Mouse (Mus musculus): ENCODE measurements at regions not wholly inside any gene's neighbourhood (a gene's known extent, or its start where the extent isn't known, plus 50 kb on each side); places are given as distances from the start of the nearest gene placed in this dataset.

GRCm38 (mm10) chr13:83739541-83740061 is 235.8 kb downstream of the Mef2c start:
- Histone ChIP-seq H3K9ac (peak overlapping the region; percentile 65), H3K27me3 (replicated peaks) (no peaks in the 10 kb centered on the region), H3K36me3 (replicated peaks) (no peaks in the 10 kb centered on the region), H3K9me3 (no peaks in the 10 kb centered on the region), H3K4me3 (peak overlapping the region; percentile 47), H3K27ac (peak overlapping the region; percentile 89), H3K4me1 (peaks cover 11% of the 10 kb centered on the region), H3K4me2 (peak overlapping the region; percentile 64)
- ATAC-seq (replicated peaks): peak; percentile 62
- under 1% methylated on average over 15 of the region's 15 CpGs for WGBS

- Histone ChIP-seq H3K36me3 (replicated peaks) (no peaks in the 10 kb centered on the region), H3K27ac (peak overlapping the region; percentile 89), H3K9me3 (no peaks in the 10 kb centered on the region), H3K4me1 (peaks cover 14% of the 10 kb centered on the region), H3K9ac (peak overlapping the region; percentile 65), H3K4me3 (peak overlapping the region; percentile 47), H3K4me2 (peak overlapping the region; percentile 64), H3K27me3 (replicated peaks) (no peaks in the 10 kb centered on the region)
- ATAC-seq (replicated peaks): no peak
- 8% methylated on average over 2 of the region's 2 CpGs for WGBS
Measured at GRCm38 (mm10) chr13:83740101-83740500, 236.3 kb downstream of the Mef2c start.

- WGBS: 10% methylated on average over 4 of the region's 4 CpGs
Measured at GRCm38 (mm10) chr13:83740771-83741170, 236.9 kb downstream of the Mef2c start.

GRCm38 (mm10) chr13:83741591-83742021 is 237.8 kb downstream of the Mef2c start:
- no peaks in the 10 kb centered on the region for H3K27me3 ChIP-seq (replicated peaks)
- 12% methylated on average over 7 of the region's 7 CpGs for WGBS
- peaks cover 26% of the 10 kb centered on the region for H3K4me1 ChIP-seq
- H3K36me3 ChIP-seq (replicated peaks): no peaks in the 10 kb centered on the region
- peak overlapping the region; percentile 64 for H3K4me2 ChIP-seq
- H3K27ac ChIP-seq: peak overlapping the region; percentile 77
- no peaks in the 10 kb centered on the region for H3K9me3 ChIP-seq
- ATAC-seq (replicated peaks): no peak
- H3K4me3 ChIP-seq: peak overlapping the region; percentile 47
- H3K9ac ChIP-seq: peak overlapping the region; percentile 47; the same call in 1 of the 2 replicates

More at GRCm38 (mm10) chr13:83740771-83741170, 236.9 kb downstream of the Mef2c start:
- Histone ChIP-seq H3K9ac (peak overlapping the region; percentile 65), H3K36me3 (replicated peaks) (no peaks in the 10 kb centered on the region), H3K4me1 (peaks cover 20% of the 10 kb centered on the region), H3K27ac (peak overlapping the region; percentile 89), H3K4me2 (peak overlapping the region; percentile 64), H3K9me3 (no peaks in the 10 kb centered on the region), H3K4me3 (peak overlapping the region; percentile 47), H3K27me3 (replicated peaks) (no peaks in the 10 kb centered on the region)
- no peak for ATAC-seq (replicated peaks)

- Histone ChIP-seq H3K27ac (peak overlapping the region; percentile 77), H3K27me3 (replicated peaks) (no peaks in the 10 kb centered on the region), H3K9me3 (no peaks in the 10 kb centered on the region), H3K4me3 (peak overlapping the region; percentile 47), H3K36me3 (replicated peaks) (no peaks in the 10 kb centered on the region), H3K4me2 (peak overlapping the region; percentile 64), H3K9ac (peak overlapping the region; percentile 27; the same call in 1 of the 2 replicates), H3K4me1 (peaks cover 26% of the 10 kb centered on the region)
- no peak for ATAC-seq (replicated peaks)
- WGBS: 22% methylated on average over 2 of the region's 2 CpGs
Measured at GRCm38 (mm10) chr13:83742102-83742501, 238.3 kb downstream of the Mef2c start.

GRCm38 (mm10) chr13:83742546-83742945 is 238.7 kb downstream of the Mef2c start:
- H3K4me3 ChIP-seq: peak overlapping the region; percentile 16; the same call in 1 of the 2 replicates
- no peaks in the 10 kb centered on the region for H3K9me3 ChIP-seq
- no peaks in the 10 kb centered on the region for H3K27me3 ChIP-seq (replicated peaks)
- peak overlapping the region; percentile 64 for H3K4me2 ChIP-seq
- H3K4me1 ChIP-seq: peaks cover 26% of the 10 kb centered on the region
- ATAC-seq (replicated peaks): no peak
- H3K9ac ChIP-seq: peak overlapping the region; percentile 27; the same call in 1 of the 2 replicates
- H3K27ac ChIP-seq: peak overlapping the region; percentile 68
- H3K36me3 ChIP-seq (replicated peaks): no peaks in the 10 kb centered on the region
- WGBS: 35% methylated on average over 3 of the region's 3 CpGs

GRCm38 (mm10) chr13:83743381-83743780 is 239.5 kb downstream of the Mef2c start:
- H3K4me2 ChIP-seq: peak overlapping the region; percentile 9; the same call in 1 of the 2 replicates
- H3K27me3 ChIP-seq (replicated peaks): no peaks in the 10 kb centered on the region
- peaks cover 28% of the 10 kb centered on the region for H3K4me1 ChIP-seq
- peak overlapping the region; percentile 66 for H3K27ac ChIP-seq
- 67% methylated on average over 2 of the region's 2 CpGs for WGBS
- H3K4me3 ChIP-seq: no peak overlapping the region
- no peak for ATAC-seq (replicated peaks)
- no peaks in the 10 kb centered on the region for H3K36me3 ChIP-seq (replicated peaks)
- H3K9me3 ChIP-seq: no peaks in the 10 kb centered on the region
- no peak overlapping the region for H3K9ac ChIP-seq

- Histone ChIP-seq H3K9ac (peak overlapping the region; percentile 57), H3K36me3 (replicated peaks) (no peaks in the 10 kb centered on the region), H3K4me2 (peak overlapping the region; percentile 62), H3K4me3 (peak overlapping the region; percentile 39), H3K27ac (peak overlapping the region; percentile 97), H3K27me3 (replicated peaks) (no peaks in the 10 kb centered on the region), H3K4me1 (peaks cover 28% of the 10 kb centered on the region), H3K9me3 (no peaks in the 10 kb centered on the region)
- no peak for ATAC-seq (replicated peaks)
- WGBS: 16% methylated on average over 8 of the region's 8 CpGs
Measured at GRCm38 (mm10) chr13:83744110-83744752, 240.4 kb downstream of the Mef2c start.

GRCm38 (mm10) chr13:83744981-83745555 is 241.2 kb downstream of the Mef2c start:
- H3K9me3 ChIP-seq: no peaks in the 10 kb centered on the region
- H3K27me3 ChIP-seq (replicated peaks): no peaks in the 10 kb centered on the region
- H3K27ac ChIP-seq: peak overlapping the region; percentile 97
- H3K4me2 ChIP-seq: peak overlapping the region; percentile 62
- no peaks in the 10 kb centered on the region for H3K36me3 ChIP-seq (replicated peaks)
- WGBS: under 1% methylated on average over 38 of the region's 38 CpGs
- peaks cover 31% of the 10 kb centered on the region for H3K4me1 ChIP-seq
- H3K9ac ChIP-seq: peak overlapping the region; percentile 57
- ATAC-seq (replicated peaks): peak; percentile 96
- H3K4me3 ChIP-seq: peak overlapping the region; percentile 39

- no peaks in the 10 kb centered on the region for H3K27me3 ChIP-seq (replicated peaks)
- peak overlapping the region; percentile 62; the same call in 1 of the 2 replicates for H3K4me2 ChIP-seq
- H3K9ac ChIP-seq: no peak overlapping the region
- peaks cover 33% of the 10 kb centered on the region for H3K4me1 ChIP-seq
- H3K27ac ChIP-seq: peak overlapping the region; percentile 97
- no peak for ATAC-seq (replicated peaks)
- no peak overlapping the region for H3K4me3 ChIP-seq
- no peaks in the 10 kb centered on the region for H3K36me3 ChIP-seq (replicated peaks)
- WGBS: 40% methylated on average over 5 of the region's 5 CpGs
- no peaks in the 10 kb centered on the region for H3K9me3 ChIP-seq
Measured at GRCm38 (mm10) chr13:83745961-83746360, 242.1 kb downstream of the Mef2c start.

GRCm38 (mm10) chr13:83747671-83748070 is 243.8 kb downstream of the Mef2c start:
- H3K9ac ChIP-seq: no peak overlapping the region
- 71% methylated on average over 3 of the region's 3 CpGs for WGBS
- no peaks in the 10 kb centered on the region for H3K36me3 ChIP-seq (replicated peaks)
- H3K4me2 ChIP-seq: no peak overlapping the region
- H3K4me1 ChIP-seq: peaks cover 26% of the 10 kb centered on the region
- H3K27me3 ChIP-seq (replicated peaks): no peaks in the 10 kb centered on the region
- H3K27ac ChIP-seq: peak overlapping the region; percentile 63
- ATAC-seq (replicated peaks): no peak
- H3K9me3 ChIP-seq: no peaks in the 10 kb centered on the region
- no peak overlapping the region for H3K4me3 ChIP-seq

GRCm38 (mm10) chr13:83749376-83750150 is 245.7 kb downstream of the Mef2c start:
- Histone ChIP-seq H3K27me3 (replicated peaks) (no peaks in the 10 kb centered on the region), H3K9me3 (no peaks in the 10 kb centered on the region), H3K27ac (peak overlapping the region; percentile 84), H3K9ac (no peak overlapping the region), H3K4me1 (peaks cover 22% of the 10 kb centered on the region), H3K4me2 (peak overlapping the region; percentile 18; the same call in 1 of the 2 replicates), H3K4me3 (no peak overlapping the region), H3K36me3 (replicated peaks) (no peaks in the 10 kb centered on the region)
- WGBS: 37% methylated on average over 8 of the region's 8 CpGs
- no peak for ATAC-seq (replicated peaks)
